Mouse (Mus musculus): ENCODE measurements at regions not wholly inside any gene's neighbourhood (a gene's known extent, or its start where the extent isn't known, plus 50 kb on each side); places are given as distances from the start of the nearest gene placed in this dataset.

DNA sequence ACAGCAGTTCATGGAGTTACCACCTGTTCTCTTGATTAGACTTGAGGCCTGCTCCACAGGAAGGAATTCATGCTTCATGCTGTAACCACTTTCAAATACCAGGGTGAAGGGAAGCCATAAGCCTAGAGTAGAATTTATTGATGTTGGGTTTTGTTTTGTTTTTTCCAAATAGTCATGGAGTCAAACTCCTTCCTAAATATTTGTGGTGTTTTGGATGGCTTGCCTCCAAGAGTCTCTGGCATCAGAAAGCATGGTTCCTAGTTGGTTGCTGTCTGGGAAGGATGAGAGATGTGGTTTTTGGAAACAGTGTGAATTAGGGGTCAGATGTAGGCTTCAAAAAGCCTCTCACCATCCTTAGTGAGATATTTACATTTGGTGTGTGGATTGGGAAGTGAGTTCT is 141.5 kb downstream of the Alg10b start:
- in situ Hi-C loops (cut with MboI; ENCODE audit: low pct_ligation_motif_present, low pct_unique_long_range_greater_than_20kb, low sequenced_read_pairs), result no loop called here
- Histone ChIP-seq H3K27ac (ENCODE audit: insufficient read depth, low read depth) (no peak overlapping the region), H3K4me3 (replicated peaks in 1 of 3; ENCODE audit: low read depth in 2 of 3, low read length in 2 of 3, poor library complexity in 1 of 3) (no peak overlapping the region), H3K36me3 (replicated peaks in 1 of 2; ENCODE audit: control insufficient read depth in 1 of 2, insufficient read depth in 1 of 2, low read length in 1 of 2) (no peaks in the 10 kb centered on the region), H3K9ac (ENCODE audit: insufficient read depth, low read depth) (no peak overlapping the region), H3K4me2 (ENCODE audit: insufficient read depth, low read depth, poor library complexity, severe bottlenecking) (no peak overlapping the region), H3K4me1 (ENCODE audit: control insufficient read depth in 1 of 2, insufficient read depth in 2 of 2) (no peaks in the 10 kb centered on the region), H3K9me3 (replicated peaks; ENCODE audit: low read length) (peaks cover 37% of the 10 kb centered on the region), H3K79me2 (replicated peaks; ENCODE audit: control insufficient read depth, extremely low read depth, insufficient read depth, poor library complexity, severe bottlenecking) (no peaks in the 10 kb centered on the region), H3K27me3 (replicated peaks) (no peaks in the 10 kb centered on the region)
- TF ChIP-seq ELF1 (IDR thresholded peaks at IDR 0.05; ENCODE audit: low read depth, low read length), result no peak
- no peak for TF ChIP-seq MYC (IDR thresholded peaks at IDR 0.05; ENCODE audit: low read depth, low read length)
- TF ChIP-seq RAD21 (IDR thresholded peaks at IDR 0.05; ENCODE audit: low read depth, low read length), result no peak
- TF ChIP-seq BHLHE40 (IDR thresholded peaks at IDR 0.05; ENCODE audit: low read depth, low read length), result no peak
- no peak for TF ChIP-seq USF1 (IDR thresholded peaks at IDR 0.05; ENCODE audit: low read depth, low read length)
- no peak for TF ChIP-seq MAFK (IDR thresholded peaks at IDR 0.05; ENCODE audit: insufficient replicate concordance, low read length)
- no peak for TF ChIP-seq TCF12 (IDR thresholded peaks at IDR 0.05; ENCODE audit: low read depth, low read length)
- no peak for TF ChIP-seq TBP (conservative IDR thresholded peaks at IDR 0.05; ENCODE audit: low read depth, low read length)
- no peak for TF ChIP-seq USF2 (conservative IDR thresholded peaks at IDR 0.05; ENCODE audit: low read depth, low read length)
- no peak for DNase-seq (ENCODE audit: extremely low read depth)
- dilution Hi-C loops (cut with MboI; ENCODE audit: extremely low pct_ligation_motif_present, extremely low pct_unique_long_range_greater_than_20kb, low sequenced_read_pairs), result no loop called here

DNA sequence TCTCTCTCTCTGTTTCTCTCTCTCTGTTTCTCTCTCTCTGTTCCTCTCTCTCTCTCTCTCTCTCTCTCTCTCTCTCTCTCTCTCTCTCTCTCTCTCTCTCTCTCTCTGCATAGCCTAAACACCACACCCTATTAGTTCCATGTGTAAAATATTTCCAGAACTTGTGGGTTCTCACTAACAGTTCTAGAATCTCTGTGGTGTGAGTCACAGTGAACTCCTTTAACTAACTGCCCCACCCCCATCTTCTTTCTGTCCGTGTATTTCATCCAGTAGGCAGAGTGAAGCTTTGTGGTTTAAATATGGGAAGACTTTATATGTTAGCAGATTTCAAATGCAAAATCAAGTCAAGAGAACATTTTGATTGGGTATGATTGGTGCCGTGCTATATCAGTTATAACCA is 153.8 kb downstream of the Alg10b start:
- H3K4me2 ChIP-seq (ENCODE audit: insufficient read depth, low read depth, poor library complexity, severe bottlenecking), result no peak overlapping the region
- H3K4me3 ChIP-seq (replicated peaks in 1 of 3; ENCODE audit: low read depth in 2 of 3, low read length in 2 of 3, poor library complexity in 1 of 3), result no peak overlapping the region
- peaks cover 10% of the 10 kb centered on the region for H3K9me3 ChIP-seq (replicated peaks; ENCODE audit: low read length)
- H3K4me1 ChIP-seq (ENCODE audit: control insufficient read depth in 1 of 2, insufficient read depth in 2 of 2), result no peaks in the 10 kb centered on the region
- no peak overlapping the region for H3K27ac ChIP-seq (ENCODE audit: insufficient read depth, low read depth)
- no peaks in the 10 kb centered on the region for H3K27me3 ChIP-seq (replicated peaks)
- dilution Hi-C loops (cut with MboI; ENCODE audit: extremely low pct_ligation_motif_present, extremely low pct_unique_long_range_greater_than_20kb, low sequenced_read_pairs) (no loop called here), in situ Hi-C loops (cut with MboI; ENCODE audit: low pct_ligation_motif_present, low pct_unique_long_range_greater_than_20kb, low sequenced_read_pairs) (no loop called here)
- no peak overlapping the region for H3K9ac ChIP-seq (ENCODE audit: insufficient read depth, low read depth)
- no peaks in the 10 kb centered on the region for H3K79me2 ChIP-seq (replicated peaks; ENCODE audit: control insufficient read depth, extremely low read depth, insufficient read depth, poor library complexity, severe bottlenecking)
- TF ChIP-seq GABPA (IDR thresholded peaks at IDR 0.05; ENCODE audit: insufficient replicate concordance, low read depth, low read length), result no peak
- TF ChIP-seq MXI1 (IDR thresholded peaks at IDR 0.05; ENCODE audit: low read depth, low read length), result no peak
- TF ChIP-seq HCFC1 (IDR thresholded peaks at IDR 0.05; ENCODE audit: low read depth, low read length), result no peak
- no peak for DNase-seq (ENCODE audit: extremely low read depth)
- no peaks in the 10 kb centered on the region for H3K36me3 ChIP-seq (replicated peaks in 1 of 2; ENCODE audit: control insufficient read depth in 1 of 2, insufficient read depth in 1 of 2, low read length in 1 of 2)

DNA sequence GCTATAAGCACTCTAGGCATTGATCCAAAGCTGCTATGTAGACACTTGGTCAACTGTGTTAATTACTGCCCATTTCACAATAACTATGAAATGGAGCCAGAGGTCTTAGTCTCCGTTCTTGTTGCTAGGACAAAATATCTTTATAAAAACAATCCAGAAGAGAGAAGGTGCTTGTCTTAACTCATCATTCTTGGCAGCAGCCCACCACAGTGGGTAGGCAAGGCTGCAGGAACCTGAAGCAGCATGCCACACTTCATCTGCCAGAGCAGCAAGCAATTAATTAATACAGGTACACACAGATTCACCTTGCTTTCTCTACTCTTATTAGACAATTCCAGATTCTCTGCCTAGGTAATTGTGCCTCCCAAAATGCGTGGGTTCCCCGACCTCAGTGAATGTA is 172.8 kb downstream of the Alg10b start:
- Histone ChIP-seq H3K36me3 (replicated peaks in 1 of 2; ENCODE audit: control insufficient read depth in 1 of 2, insufficient read depth in 1 of 2, low read length in 1 of 2) (no peaks in the 10 kb centered on the region), H3K9ac (ENCODE audit: insufficient read depth, low read depth) (no peak overlapping the region), H3K79me2 (replicated peaks; ENCODE audit: control insufficient read depth, extremely low read depth, insufficient read depth, poor library complexity, severe bottlenecking) (no peaks in the 10 kb centered on the region), H3K27ac (ENCODE audit: insufficient read depth, low read depth) (no peak overlapping the region), H3K27me3 (replicated peaks) (no peaks in the 10 kb centered on the region), H3K4me2 (ENCODE audit: insufficient read depth, low read depth, poor library complexity, severe bottlenecking) (no peak overlapping the region), H3K4me1 (ENCODE audit: control insufficient read depth in 1 of 2, insufficient read depth in 2 of 2) (no peaks in the 10 kb centered on the region), H3K9me3 (replicated peaks; ENCODE audit: low read length) (peaks cover 50% of the 10 kb centered on the region), H3K4me3 (replicated peaks in 1 of 3; ENCODE audit: low read depth in 2 of 3, low read length in 2 of 3, poor library complexity in 1 of 3) (no peak overlapping the region)
- dilution Hi-C loops (cut with MboI; ENCODE audit: extremely low pct_ligation_motif_present, extremely low pct_unique_long_range_greater_than_20kb, low sequenced_read_pairs), result no loop called here
- no peak for DNase-seq (ENCODE audit: extremely low read depth)
- TF ChIP-seq POLR2AphosphoS2 (IDR thresholded peaks at IDR 0.05; ENCODE audit: low read depth, low read length) (no peak), JUND (conservative IDR thresholded peaks at IDR 0.05; ENCODE audit: low read depth, low read length) (no peak), SIN3A (IDR thresholded peaks at IDR 0.05; ENCODE audit: low read length) (no peak), E2F4 (IDR thresholded peaks at IDR 0.05; ENCODE audit: insufficient replicate concordance, low read depth, low read length) (no peak), IRF4 (IDR thresholded peaks at IDR 0.05; ENCODE audit: low read depth, low read length) (no peak), NELFE (IDR thresholded peaks at IDR 0.05; ENCODE audit: low read depth, low read length) (no peak), USF1 (IDR thresholded peaks at IDR 0.05; ENCODE audit: low read depth, low read length) (no peak), PAX5 (IDR thresholded peaks at IDR 0.05; ENCODE audit: low read length) (no peak), ETS1 (conservative IDR thresholded peaks at IDR 0.05; ENCODE audit: low read depth, low read length) (no peak), CHD1 (IDR thresholded peaks at IDR 0.05; ENCODE audit: low read depth, low read length) (no peak), MAFK (IDR thresholded peaks at IDR 0.05; ENCODE audit: insufficient replicate concordance, low read length) (no peak), KAT2A (IDR thresholded peaks at IDR 0.05; ENCODE audit: insufficient replicate concordance, low read length) (no peak), MAX (IDR thresholded peaks at IDR 0.05; ENCODE audit: low read length) (no peak), USF2 (conservative IDR thresholded peaks at IDR 0.05; ENCODE audit: low read depth, low read length) (no peak), RCOR1 (conservative IDR thresholded peaks at IDR 0.05; ENCODE audit: low read depth, low read length) (no peak), MYC (IDR thresholded peaks at IDR 0.05; ENCODE audit: low read depth, low read length) (no peak), UBTF (IDR thresholded peaks at IDR 0.05; ENCODE audit: low read depth, low read length) (no peak), ELF1 (IDR thresholded peaks at IDR 0.05; ENCODE audit: low read depth, low read length) (no peak), ZNF384 (IDR thresholded peaks at IDR 0.05; ENCODE audit: low read depth, low read length) (no peak)
- in situ Hi-C loops (cut with MboI; ENCODE audit: low pct_ligation_motif_present, low pct_unique_long_range_greater_than_20kb, low sequenced_read_pairs), result no loop called here

Measured in CH12.LX (cell line).